Mouse (Mus musculus) lung, adult 2 months (tissue): ENCODE results near the gene Gm45713.
A peak's percentile ranks its signal among the peaks of the same experiment; 100 is the strongest.

ENCODE experiments used
- CTCF ChIP-seq: fragments of 200-500 bp; IDR thresholded peaks from 2 replicates; pipeline ENCODE4 v1.5.1; 2011; ENCODE audit warnings: mild to moderate bottlenecking, low read length, control low read depth; ENCODE audit not compliant: insufficient read depth
- POLR2A ChIP-seq: fragments of 200-500 bp; IDR thresholded peaks from 2 replicates; pipeline ENCODE4 v1.6.1; 2011; ENCODE audit warnings: low read depth, mild to moderate bottlenecking, control low read depth, low read length, borderline replicate concordance; ENCODE audit errors: extremely low read depth

- TF ChIP-seq CTCF (no peak), POLR2A (peak; percentile 26; the same call in 1 of the 2 replicates)
Observed at GRCm38 (mm10) chr7:45102940-45103585, 33.0 kb downstream of the Gm45713 start.
